Mouse (Mus musculus): ENCODE results near the gene Bsdc1. TPM values are rescaled to one million over a fixed set of nuclear protein-coding genes. Genes with fewer than 3 reads are reported as not detected.
"Not testable (repeated sequence)": the region's sequence is repeated elsewhere in the genome, so short reads cannot be mapped to it uniquely, and the experiment has no call there.

The Bsdc1 gene
- total and polyA plus RNA-seq, 3 experiments: 14.1 to 19.2 TPM; not detected in 1

- no peak overlapping the region for H3K27ac ChIP-seq (ENCODE audit: control insufficient read depth, low read depth, low read length)
- H3K36me3 ChIP-seq (ENCODE audit: control insufficient read depth in 1 of 2, insufficient read depth in 2 of 2, low read length in 2 of 2): no peaks in the 10 kb centered on the region; a peak in 1 of 4 replicates
- TF ChIP-seq MYC (IDR thresholded peaks at IDR 0.05; ENCODE audit: low read depth, low read length) (no peak), KAT2A (conservative IDR thresholded peaks at IDR 0.05; ENCODE audit: low read depth, low read length) (no peak), SMC3 (IDR thresholded peaks at IDR 0.05; ENCODE audit: low read depth, low read length) (no peak), JUND (IDR thresholded peaks at IDR 0.05; ENCODE audit: low read depth, low read length) (no peak), RAD21 (IDR thresholded peaks at IDR 0.05; ENCODE audit: low read depth, low read length) (no peak), USF2 (IDR thresholded peaks at IDR 0.05; ENCODE audit: borderline replicate concordance in 1 of 2, insufficient read depth in 1 of 2, low read depth in 1 of 2, low read length in 2 of 2) (no peak), ELF1 (IDR thresholded peaks at IDR 0.05; ENCODE audit: low read depth, low read length) (no peak), TBP (IDR thresholded peaks at IDR 0.05; ENCODE audit: low read depth, low read length) (no peak), MXI1 (IDR thresholded peaks at IDR 0.05; ENCODE audit: low read depth, low read length) (no peak), POLR2A (IDR thresholded peaks at IDR 0.05; ENCODE audit: control insufficient read depth in 1 of 2, insufficient read depth in 1 of 2, low read depth in 1 of 2, low read length in 2 of 2, poor library complexity in 1 of 2) (no peak), E2F4 (IDR thresholded peaks at IDR 0.05; ENCODE audit: borderline replicate concordance, low read depth, low read length) (no peak), ZNF384 (IDR thresholded peaks at IDR 0.05; ENCODE audit: low read depth, low read length) (no peak)
- H3K4me1 ChIP-seq (ENCODE audit: control insufficient read depth in 1 of 2, insufficient read depth in 2 of 2, low read length in 2 of 2): peaks cover 0 to 7% of the 10 kb centered on the region in 2 experiments; a peak in 3 of 4 replicates
- DNase-seq (ENCODE audit: low read depth, low spot score): no peak
- peak overlapping the region; percentile 5; the same call in 1 of the 2 replicates for H3K9ac ChIP-seq (ENCODE audit: control insufficient read depth, low read depth, low read length, poor library complexity, severe bottlenecking)
- H3K9me3 ChIP-seq (replicated peaks; ENCODE audit: insufficient read depth, low read length): no peaks in the 10 kb centered on the region
- H3K79me2 ChIP-seq (ENCODE audit: control insufficient read depth, insufficient read depth, low read length, poor library complexity): no peaks in the 10 kb centered on the region
- no peak overlapping the region for H3K4me3 ChIP-seq (ENCODE audit: control insufficient read depth in 1 of 2, insufficient read depth in 1 of 2, low read depth in 2 of 2, low read length in 2 of 2)
- no peaks in the 10 kb centered on the region for H3K27me3 ChIP-seq (ENCODE audit: control insufficient read depth in 1 of 2, insufficient read depth in 2 of 2, low read length in 2 of 2)
These were observed 5.3 kb upstream of the Bsdc1 start for GRCm38 (mm10) chr4:129456126-129456525.

- H3K27me3 ChIP-seq (ENCODE audit: control insufficient read depth in 1 of 2, insufficient read depth in 2 of 2, low read length in 2 of 2); H3K4me1 ChIP-seq (ENCODE audit: control insufficient read depth in 1 of 2, insufficient read depth in 2 of 2, low read length in 2 of 2): not testable (repeated sequence)
These were observed 4.1 kb upstream of the Bsdc1 start for GRCm38 (mm10) chr4:129457311-129457710.

GRCm38 (mm10) chr4:129459726-129460125 is 1.7 kb upstream of the Bsdc1 start:
- H3K27me3 ChIP-seq (ENCODE audit: control insufficient read depth in 1 of 2, insufficient read depth in 2 of 2, low read length in 2 of 2): no peaks in the 10 kb centered on the region
- TF ChIP-seq HCFC1 (IDR thresholded peaks at IDR 0.05; ENCODE audit: low read depth, low read length) (no peak), TBP (IDR thresholded peaks at IDR 0.05; ENCODE audit: low read depth, low read length) (no peak), BHLHE40 (IDR thresholded peaks at IDR 0.05; ENCODE audit: borderline replicate concordance, low read depth, low read length) (no peak), GABPA (IDR thresholded peaks at IDR 0.05; ENCODE audit: low read depth, low read length) (no peak), POLR2AphosphoS5 (IDR thresholded peaks at IDR 0.05; ENCODE audit: borderline replicate concordance, low read depth, low read length) (no peak), USF2 (IDR thresholded peaks at IDR 0.05; ENCODE audit: borderline replicate concordance in 1 of 2, insufficient read depth in 1 of 2, low read depth in 1 of 2, low read length in 2 of 2) (no peak), POLR2AphosphoS2 (IDR thresholded peaks at IDR 0.05; ENCODE audit: low read length) (no peak), RCOR1 (IDR thresholded peaks at IDR 0.05; ENCODE audit: low read depth, low read length) (no peak), RAD21 (IDR thresholded peaks at IDR 0.05; ENCODE audit: low read depth, low read length) (no peak), NELFE (IDR thresholded peaks at IDR 0.05; ENCODE audit: low read depth, low read length) (no peak), MXI1 (IDR thresholded peaks at IDR 0.05; ENCODE audit: low read depth, low read length) (no peak), CHD1 (IDR thresholded peaks at IDR 0.05; ENCODE audit: low read depth, low read length) (no peak), UBTF (IDR thresholded peaks at IDR 0.05; ENCODE audit: borderline replicate concordance, insufficient read depth, low read depth, low read length) (no peak), CTCF (IDR thresholded peaks at IDR 0.05 in 2 of 3, conservative IDR thresholded peaks at IDR 0.05 in 1 of 3; ENCODE audit: control insufficient read depth in 1 of 3, insufficient read depth in 1 of 3, low read depth in 2 of 3, low read length in 3 of 3, poor library complexity in 1 of 3, severe bottlenecking in 1 of 3) (no peak), MYC (IDR thresholded peaks at IDR 0.05; ENCODE audit: low read depth, low read length) (no peak), MEF2A (IDR thresholded peaks at IDR 0.05; ENCODE audit: extremely low read depth, insufficient replicate concordance, low read depth, low read length, poor library complexity, severe bottlenecking) (no peak), POLR2A (IDR thresholded peaks at IDR 0.05; ENCODE audit: control insufficient read depth in 1 of 2, insufficient read depth in 1 of 2, low read depth in 1 of 2, low read length in 2 of 2, poor library complexity in 1 of 2) (no peak), ELF1 (IDR thresholded peaks at IDR 0.05; ENCODE audit: low read depth, low read length) (no peak), NRF1 (IDR thresholded peaks at IDR 0.05; ENCODE audit: insufficient read depth, low read depth, low read length, poor library complexity, severe bottlenecking) (no peak)
- H3K9me3 ChIP-seq (replicated peaks; ENCODE audit: insufficient read depth, low read length): no peaks in the 10 kb centered on the region
- peaks cover 14 to 26% of the 10 kb centered on the region in 2 experiments for H3K4me1 ChIP-seq (ENCODE audit: control insufficient read depth in 1 of 2, insufficient read depth in 2 of 2, low read length in 2 of 2)
- H3K9ac ChIP-seq (ENCODE audit: control insufficient read depth, low read depth, low read length, poor library complexity, severe bottlenecking): no peak overlapping the region
- DNase-seq (ENCODE audit: low read depth, low spot score): no peak
- no peaks in the 10 kb centered on the region; the same call in 1 of the 2 replicates for H3K79me2 ChIP-seq (ENCODE audit: control insufficient read depth, insufficient read depth, low read length, poor library complexity)
- no peak overlapping the region for H3K27ac ChIP-seq (ENCODE audit: control insufficient read depth, low read depth, low read length)
- H3K4me3 ChIP-seq (ENCODE audit: control insufficient read depth in 1 of 2, insufficient read depth in 1 of 2, low read depth in 2 of 2, low read length in 2 of 2): no peak overlapping the region
- H3K36me3 ChIP-seq (ENCODE audit: control insufficient read depth in 1 of 2, insufficient read depth in 2 of 2, low read length in 2 of 2): peaks cover 0 to 12% of the 10 kb centered on the region in 2 experiments; a peak in 2 of 4 replicates

More at GRCm38 (mm10) chr4:129457311-129457710, 4.1 kb upstream of the Bsdc1 start:
- not testable (repeated sequence) for H3K9ac ChIP-seq (ENCODE audit: control insufficient read depth, low read depth, low read length, poor library complexity, severe bottlenecking); H3K27ac ChIP-seq (ENCODE audit: control insufficient read depth, low read depth, low read length); H3K36me3 ChIP-seq (ENCODE audit: control insufficient read depth in 1 of 2, insufficient read depth in 2 of 2, low read length in 2 of 2); H3K79me2 ChIP-seq (ENCODE audit: control insufficient read depth, insufficient read depth, low read length, poor library complexity); H3K4me3 ChIP-seq (ENCODE audit: control insufficient read depth in 1 of 2, insufficient read depth in 1 of 2, low read depth in 2 of 2, low read length in 2 of 2); DNase-seq (ENCODE audit: low read depth, low spot score); H3K9me3 ChIP-seq (replicated peaks; ENCODE audit: insufficient read depth, low read length)
